Mouse (Mus musculus) liver, postnatal 0 days (tissue): ENCODE measurements at regions not wholly inside any gene's neighbourhood (a gene's known extent, or its start where the extent isn't known, plus 50 kb on each side); places are given as distances from the start of the nearest gene placed in this dataset.

ENCODE experiments used
- CTCF ChIP-seq: sonication (generic); IDR thresholded peaks from 2 replicates; pipeline ENCODE4 v1.5.1; 2016; ENCODE audit warnings: antibody characterized with exemption, low read depth
- EP300 ChIP-seq: IDR thresholded peaks from 2 replicates; pipeline ENCODE4 v1.6.1; 2016; ENCODE audit warnings: antibody characterized with exemption, low read depth, mild to moderate bottlenecking

- TF ChIP-seq CTCF, result no peak
- TF ChIP-seq EP300, result no peak
Measured at GRCm38 (mm10) chr16:5353881-5354280, 98.1 kb upstream of the Eef2kmt start.
